Mouse (Mus musculus) kidney, embryonic 14.5 days (tissue): ENCODE results near the gene Bod1. TPM values are rescaled to one million over a fixed set of nuclear protein-coding genes. Genes with fewer than 3 reads are reported as not detected.

ENCODE experiments used
- ATAC-seq: fragments of 200-750 bp; cut with Nextera tagmentation; 2 replicates; pipeline ENCODE4 v1.8.0; 2017; ENCODE audit warnings: moderate number of reproducible peaks, mild to moderate bottlenecking, moderate TSS enrichment, moderate library complexity; ENCODE audit not compliant: low FRiP score, low TSS enrichment
- H3K27ac ChIP-seq: fragments of 300-500 bp; sonication (generic); 2 replicates; pipeline ENCODE4 v1.5.1; 2014; ENCODE audit warnings: low read depth, mild to moderate bottlenecking, low read length, moderate library complexity, mixed read lengths
- H3K27me3 ChIP-seq: fragments of 300-500 bp; sonication (generic); 2 replicates; pipeline ENCODE4 v1.6.1; 2014; ENCODE audit warnings: mild to moderate bottlenecking, low read length; ENCODE audit not compliant: control insufficient read depth, insufficient read depth
- H3K36me3 ChIP-seq: fragments of 300-500 bp; sonication (generic); 2 replicates; pipeline ENCODE4 v1.6.1; 2014; ENCODE audit warnings: low read length, mixed read lengths; ENCODE audit not compliant: control insufficient read depth, insufficient read depth
- H3K4me1 ChIP-seq: fragments of 300-500 bp; sonication (generic); 2 replicates; pipeline ENCODE4 v1.6.1; 2014; ENCODE audit warnings: low read length, mixed read lengths; ENCODE audit not compliant: control insufficient read depth, insufficient read depth
- H3K4me2 ChIP-seq: fragments of 300-500 bp; sonication (generic); replicated peaks from 2 replicates; pipeline ENCODE4 v1.6.1; 2014; ENCODE audit warnings: low read depth, mild to moderate bottlenecking, low read length
- H3K4me3 ChIP-seq: fragments of 300-500 bp; sonication (generic); 2 replicates; pipeline ENCODE4 v1.5.1; 2014; ENCODE audit warnings: mild to moderate bottlenecking, low read length
- H3K9ac ChIP-seq: fragments of 300-500 bp; sonication (generic); 2 replicates; pipeline ENCODE4 v1.6.1; 2014; ENCODE audit warnings: low read depth, mild to moderate bottlenecking, low read length, moderate library complexity
- H3K9me3 ChIP-seq: fragments of 300-500 bp; sonication (generic); 2 replicates; pipeline ENCODE4 v1.6.1; 2016; ENCODE audit warnings: low read length; ENCODE audit not compliant: control insufficient read depth
- WGBS: fragments of 180-500 bp; shearing (Covaris S2); extraction: QIAGEN DNeasy Blood & Tissue Kit; methylation state at CpG from one replicate; pipeline ENCODE4 v1.1.7; 2014; 5-methylcytosine and 5-hydroxymethylcytosine counted together
- polyA plus RNA-seq: library from polyadenylated mRNA; unstranded; fragments of >200 nt; fragmentation: Nextera tagmentation; extraction: Ambion mirVana; gene quantifications from 2 replicates; pipeline ENCODE4 v1.2.1, GENCODE M21; 2014

Bod1 gene
- polyA plus RNA-seq, 1 experiment from 2014 or later = 107 TPM

DNA sequence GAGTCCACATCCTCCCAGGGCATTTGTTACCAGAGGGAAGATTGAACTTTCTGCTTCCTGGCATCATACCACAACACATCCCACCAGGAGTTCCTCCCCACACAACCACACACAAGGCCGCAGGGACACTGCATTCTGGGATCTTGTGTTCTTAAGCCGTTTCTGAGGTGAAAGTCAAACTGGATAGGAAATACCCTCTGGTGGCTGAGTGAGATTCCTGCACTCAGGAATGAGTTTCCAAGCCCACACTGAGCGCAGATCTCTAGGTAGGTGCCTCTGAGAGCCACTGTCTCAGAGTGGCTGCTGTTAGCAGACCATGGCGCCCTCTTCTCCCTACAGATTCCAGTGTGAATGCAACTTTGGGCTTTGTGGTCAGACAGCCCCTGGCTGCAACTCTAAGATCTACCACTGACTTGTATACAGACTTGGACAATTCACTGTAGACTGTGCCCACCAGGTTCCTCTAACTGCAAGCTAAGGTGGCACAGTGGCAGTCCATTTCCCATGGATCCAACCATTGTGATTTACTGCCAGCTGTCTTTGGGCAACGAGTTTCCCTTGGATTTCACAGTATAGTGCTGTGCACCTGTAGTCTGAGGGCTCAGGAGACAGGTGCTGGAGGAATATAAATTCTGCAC, 14.4 kb downstream of the Bod1 start:
- Histone ChIP-seq H3K4me2 (no peak overlapping the region), H3K9me3 (0 out of 2 replicates have a peak, but pooled peaks cover 3% of the 10 kb centered on the region), H3K4me3 (no peak overlapping the region), H3K27ac (no peak overlapping the region), H3K27me3 (no peaks in the 10 kb centered on the region), H3K36me3 (no peaks in the 10 kb centered on the region), H3K9ac (no peak overlapping the region), H3K4me1 (no peaks in the 10 kb centered on the region)
- WGBS = 71% methylated on average over 5 of the region's 5 CpGs
- ATAC-seq = no peak; the same call in 1 of the 2 replicates

DNA sequence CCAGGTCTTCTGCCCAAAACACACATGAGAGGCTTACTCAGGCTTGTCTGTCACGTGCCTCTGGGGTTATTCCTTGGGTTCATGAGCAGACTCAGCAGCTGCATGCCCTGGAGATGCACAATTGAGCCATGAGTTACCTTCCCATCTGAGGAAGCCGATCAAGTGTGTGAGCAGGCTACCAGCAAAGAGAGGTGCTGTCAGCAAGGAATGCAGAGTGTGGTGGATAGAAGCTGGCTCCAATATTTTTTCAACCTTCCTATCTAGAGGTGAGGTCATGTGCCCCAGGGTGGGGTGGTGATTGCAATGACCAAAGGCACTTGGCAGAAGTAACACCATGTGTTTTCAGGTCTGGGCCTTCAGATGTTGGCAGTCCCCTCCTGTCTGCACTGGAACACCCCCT, 22.2 kb downstream of the Bod1 start:
- Histone ChIP-seq H3K27ac (no peak overlapping the region), H3K9ac (no peak overlapping the region), H3K27me3 (no peaks in the 10 kb centered on the region), H3K4me2 (no peak overlapping the region), H3K4me1 (no peaks in the 10 kb centered on the region), H3K36me3 (no peaks in the 10 kb centered on the region), H3K4me3 (no peak overlapping the region), H3K9me3 (0 out of 2 replicates have a peak, but pooled peaks cover 3% of the 10 kb centered on the region)
- no peak for ATAC-seq
- 67% methylated on average over 2 of the region's 2 CpGs for WGBS

DNA sequence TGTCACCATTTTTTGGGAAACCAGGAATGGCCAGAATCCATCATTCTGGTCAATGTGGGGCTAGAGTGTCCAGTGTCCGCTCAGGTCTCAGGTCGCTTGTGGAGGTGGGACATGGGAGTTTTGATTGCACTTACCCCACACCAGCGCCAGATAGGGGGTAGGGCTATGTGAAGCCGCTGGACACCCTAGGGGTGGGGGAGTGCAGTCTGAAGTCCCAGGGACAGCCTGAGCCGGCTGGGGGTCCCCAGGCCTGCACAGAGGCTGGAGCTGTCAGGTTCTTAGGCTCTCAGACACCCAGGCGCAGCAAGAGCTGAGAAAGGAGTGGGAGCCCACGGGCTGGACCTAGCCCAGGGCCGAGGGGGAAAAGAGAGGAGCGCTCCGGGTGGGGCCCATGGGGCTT, 24.4 kb downstream of the Bod1 start:
- Histone ChIP-seq H3K27ac (no peak overlapping the region), H3K4me2 (no peak overlapping the region), H3K9ac (no peak overlapping the region), H3K36me3 (no peaks in the 10 kb centered on the region), H3K9me3 (no peaks in the 10 kb centered on the region), H3K4me3 (no peak overlapping the region), H3K27me3 (no peaks in the 10 kb centered on the region), H3K4me1 (no peaks in the 10 kb centered on the region)
- ATAC-seq = 0 out of 2 replicates have a peak, but pooled peaks have one; percentile 43
- WGBS = 84% methylated on average over 10 of the region's 10 CpGs

DNA sequence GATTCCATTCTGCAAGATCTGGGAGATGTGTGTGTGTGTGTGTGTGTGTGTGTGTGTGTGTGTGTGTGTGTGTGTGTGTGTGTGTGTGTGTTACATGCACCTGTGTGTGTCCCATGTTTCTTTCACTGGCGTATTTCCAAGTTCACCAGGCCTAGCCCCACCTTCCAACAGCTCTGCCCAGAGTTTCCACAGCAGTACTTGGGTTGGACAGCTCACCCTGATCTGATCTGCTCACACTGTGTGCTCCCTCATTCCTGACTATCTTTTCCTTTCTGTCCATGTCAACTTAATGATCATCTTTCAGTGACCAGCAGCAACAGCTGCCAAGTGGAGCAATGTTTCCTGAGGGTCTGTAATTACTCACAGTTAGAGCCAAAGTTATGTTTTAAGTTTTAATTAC, 25.1 kb downstream of the Bod1 start:
- WGBS = 56% methylated on average over 1 of the region's 1 CpGs
- Histone ChIP-seq H3K4me2 (no peak overlapping the region), H3K36me3 (no peaks in the 10 kb centered on the region), H3K4me1 (no peaks in the 10 kb centered on the region), H3K27ac (no peak overlapping the region), H3K4me3 (no peak overlapping the region), H3K27me3 (no peaks in the 10 kb centered on the region), H3K9me3 (no peaks in the 10 kb centered on the region), H3K9ac (no peak overlapping the region)
- no peak for ATAC-seq

DNA sequence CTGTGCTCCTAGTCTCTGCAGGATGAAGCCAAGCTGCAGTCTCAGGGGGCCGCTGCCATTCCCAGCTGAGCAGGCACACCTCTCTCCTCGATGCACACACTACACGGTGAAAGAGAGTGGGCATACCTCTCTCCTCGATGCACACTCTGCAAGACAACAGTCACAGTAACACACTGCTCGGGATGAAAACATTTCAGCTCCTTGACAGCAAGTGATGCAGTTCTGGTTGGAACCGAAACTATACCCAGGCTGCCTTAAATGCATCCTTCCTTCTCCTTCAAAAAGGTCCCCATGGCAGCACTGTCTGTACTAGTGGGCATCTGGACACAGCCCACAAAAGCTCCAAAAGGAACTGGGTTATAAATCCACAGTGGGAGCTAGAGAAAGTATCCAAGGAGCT, 28.6 kb downstream of the Bod1 start:
- no peak for ATAC-seq
- H3K36me3 ChIP-seq = no peaks in the 10 kb centered on the region
- no peak overlapping the region for H3K27ac ChIP-seq
- no peak overlapping the region for H3K4me3 ChIP-seq
- no peaks in the 10 kb centered on the region for H3K4me1 ChIP-seq
- no peak overlapping the region for H3K4me2 ChIP-seq
- H3K9me3 ChIP-seq = no peaks in the 10 kb centered on the region
- WGBS = 62% methylated on average over 6 of the region's 6 CpGs
- no peaks in the 10 kb centered on the region for H3K27me3 ChIP-seq
- H3K9ac ChIP-seq = no peak overlapping the region

DNA sequence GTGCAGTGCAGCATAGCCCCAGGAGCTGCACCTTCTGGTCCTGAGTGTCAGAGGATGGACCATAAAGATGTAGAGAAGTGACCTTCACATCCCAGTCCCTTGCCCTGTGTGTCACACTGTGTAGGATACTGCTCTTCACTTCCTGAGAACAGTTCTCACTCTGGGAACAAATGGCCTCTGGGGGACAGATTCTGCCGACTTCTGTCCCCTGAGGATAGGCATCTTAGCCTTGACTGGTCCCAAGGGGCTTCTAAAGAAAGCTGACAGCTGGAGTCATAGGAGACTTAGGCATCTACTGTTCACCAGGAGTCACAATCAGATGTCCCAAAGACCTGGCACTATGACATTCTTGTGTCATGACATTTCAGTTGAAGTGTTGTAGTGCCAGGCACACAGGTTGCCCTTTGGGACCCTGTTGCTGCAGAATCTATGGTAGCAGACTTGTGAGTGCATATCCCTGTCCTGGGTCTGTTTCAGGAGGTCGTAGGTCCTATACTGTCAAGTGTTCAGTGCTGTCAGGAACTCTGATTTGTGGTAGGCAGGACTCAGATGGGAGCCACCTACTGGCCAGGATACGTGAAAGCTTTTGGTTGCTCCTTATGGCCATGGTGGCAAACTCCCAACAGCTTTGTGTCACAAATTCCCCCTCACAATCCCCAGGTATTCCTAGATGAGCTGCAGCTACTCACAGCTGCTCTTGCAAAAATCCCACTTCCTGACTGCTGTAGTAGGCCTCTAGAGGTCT, 30.4 kb downstream of the Bod1 start:
- 45% methylated on average over 3 of the region's 3 CpGs for WGBS
- no peaks in the 10 kb centered on the region for H3K9me3 ChIP-seq
- no peak overlapping the region for H3K9ac ChIP-seq
- H3K4me1 ChIP-seq = no peaks in the 10 kb centered on the region
- no peak overlapping the region for H3K4me3 ChIP-seq
- H3K4me2 ChIP-seq = no peak overlapping the region
- no peaks in the 10 kb centered on the region for H3K27me3 ChIP-seq
- ATAC-seq = no peak
- H3K36me3 ChIP-seq = no peaks in the 10 kb centered on the region
- H3K27ac ChIP-seq = no peak overlapping the region

DNA sequence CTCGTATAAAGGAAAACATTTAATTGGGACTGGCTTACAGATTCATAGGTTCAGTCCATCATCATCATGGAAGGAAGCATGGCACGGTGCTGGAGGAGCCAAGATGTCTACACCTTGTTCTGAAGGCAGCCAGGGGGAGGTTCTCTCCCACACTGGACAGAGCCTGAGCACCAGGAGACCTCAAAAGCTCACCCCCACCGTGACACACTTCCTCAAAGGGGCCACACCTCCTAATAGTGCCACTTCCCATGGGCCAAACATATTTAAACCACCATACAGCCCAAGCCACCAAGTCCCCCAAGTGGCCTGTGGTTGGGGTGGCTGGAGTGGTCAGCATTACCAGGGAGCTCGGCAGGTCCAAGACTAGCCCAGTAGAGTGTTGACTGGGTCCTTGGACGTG, 31.5 kb downstream of the Bod1 start:
- 82% methylated on average over 5 of the region's 5 CpGs for WGBS
- Histone ChIP-seq H3K4me2 (no peak overlapping the region), H3K27ac (no peak overlapping the region), H3K9me3 (no peaks in the 10 kb centered on the region), H3K9ac (no peak overlapping the region), H3K36me3 (no peaks in the 10 kb centered on the region), H3K4me1 (no peaks in the 10 kb centered on the region), H3K27me3 (no peaks in the 10 kb centered on the region), H3K4me3 (no peak overlapping the region)
- no peak for ATAC-seq

DNA sequence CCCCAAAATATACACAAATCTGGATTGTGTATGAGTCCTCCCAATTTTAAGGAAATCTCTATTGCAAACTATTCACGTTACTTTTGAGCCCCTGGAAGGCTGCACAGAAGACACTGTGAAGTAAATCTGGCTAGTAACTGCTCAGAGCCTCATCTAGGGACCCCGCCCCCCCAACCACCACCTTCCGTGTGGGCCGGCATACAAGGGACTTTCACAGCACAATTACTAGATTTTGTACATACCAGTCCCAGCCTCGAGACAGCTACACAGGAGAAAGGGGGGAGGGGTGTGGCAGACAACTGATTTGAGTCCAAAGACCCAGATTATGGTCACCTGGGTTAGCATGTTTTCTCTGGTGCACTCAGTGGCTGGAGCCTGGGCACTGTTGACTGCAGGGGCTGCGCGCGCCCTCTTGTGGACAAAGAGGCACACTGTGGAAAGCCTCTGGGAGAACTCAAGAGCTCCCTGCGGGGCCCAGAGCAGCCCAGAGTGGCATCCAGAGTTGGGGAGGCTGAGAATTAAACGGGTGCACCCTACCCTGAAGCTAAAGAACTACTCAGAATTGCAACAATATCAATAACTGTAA, 33.8 kb downstream of the Bod1 start:
- H3K4me2 ChIP-seq = no peak overlapping the region
- H3K27ac ChIP-seq = no peak overlapping the region
- WGBS = 25% methylated on average over 10 of the region's 10 CpGs
- no peak overlapping the region for H3K4me3 ChIP-seq
- no peak overlapping the region for H3K9ac ChIP-seq
- H3K36me3 ChIP-seq = no peaks in the 10 kb centered on the region
- H3K27me3 ChIP-seq = no peaks in the 10 kb centered on the region
- peak; percentile 88 for ATAC-seq
- H3K9me3 ChIP-seq = no peaks in the 10 kb centered on the region
- no peaks in the 10 kb centered on the region for H3K4me1 ChIP-seq

DNA sequence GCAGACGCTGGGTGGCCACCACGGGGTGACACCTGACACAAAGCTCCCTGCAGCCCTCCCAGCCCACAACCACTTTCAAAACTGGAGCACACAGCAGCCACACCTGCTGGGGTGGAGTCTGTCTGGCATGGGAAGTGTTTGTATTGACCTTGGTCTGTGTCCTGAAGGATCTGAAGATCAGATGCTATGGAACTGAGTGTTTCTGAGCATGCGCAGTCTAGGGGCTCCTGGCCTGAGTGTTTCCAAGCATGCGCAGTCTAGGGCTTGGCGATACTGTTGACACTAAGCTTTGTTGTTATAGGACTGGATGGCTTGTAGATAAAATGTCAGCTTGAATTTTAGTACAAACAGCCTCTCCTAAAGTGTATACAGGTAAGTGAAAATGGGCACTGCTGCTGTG, 43.0 kb downstream of the Bod1 start:
- no peaks in the 10 kb centered on the region for H3K27me3 ChIP-seq
- no peak overlapping the region for H3K4me2 ChIP-seq
- no peaks in the 10 kb centered on the region for H3K9me3 ChIP-seq
- ATAC-seq = no peak
- H3K9ac ChIP-seq = no peak overlapping the region
- no peaks in the 10 kb centered on the region for H3K4me1 ChIP-seq
- H3K27ac ChIP-seq = no peak overlapping the region
- WGBS = 90% methylated on average over 5 of the region's 5 CpGs
- H3K4me3 ChIP-seq = no peak overlapping the region
- no peaks in the 10 kb centered on the region for H3K36me3 ChIP-seq
